Mouse (Mus musculus): Measurements from ENCODE around the gene Phf21a. TPM values are rescaled to one million over a fixed set of nuclear protein-coding genes. Genes with fewer than 3 reads are reported as not detected.

Phf21a gene
- total RNA-seq, 2 experiments from 2014 or later = 54.6 to 82.5 TPM

DNA sequence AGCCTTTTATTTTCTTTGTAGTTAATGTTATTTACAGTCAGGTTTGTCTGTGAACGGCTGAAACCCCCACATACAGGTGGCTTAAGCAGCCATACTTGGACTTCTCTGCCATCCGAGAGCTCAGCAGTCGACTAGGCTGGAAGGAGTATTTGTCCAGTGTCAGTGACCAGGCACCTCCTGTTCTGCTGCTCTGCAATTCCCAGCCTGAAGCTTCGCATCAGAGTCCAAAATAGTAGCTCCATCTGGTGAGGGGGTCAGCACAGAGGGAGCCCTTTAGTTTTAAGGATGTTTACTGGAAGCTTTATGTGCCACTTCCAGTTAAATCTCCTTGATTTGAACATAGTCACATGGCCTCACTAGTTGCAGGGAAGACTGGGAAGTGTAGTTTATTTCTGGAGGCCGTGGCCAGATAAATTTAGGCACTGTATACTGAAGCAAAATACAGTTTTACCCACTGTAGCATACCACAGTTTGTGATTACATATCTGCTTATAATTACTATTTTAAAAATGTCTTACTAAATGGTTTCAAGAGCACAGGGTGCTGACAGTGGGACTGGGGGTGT, 141.9 kb downstream of the Phf21a start:
- DNase-seq = no peak

DNA sequence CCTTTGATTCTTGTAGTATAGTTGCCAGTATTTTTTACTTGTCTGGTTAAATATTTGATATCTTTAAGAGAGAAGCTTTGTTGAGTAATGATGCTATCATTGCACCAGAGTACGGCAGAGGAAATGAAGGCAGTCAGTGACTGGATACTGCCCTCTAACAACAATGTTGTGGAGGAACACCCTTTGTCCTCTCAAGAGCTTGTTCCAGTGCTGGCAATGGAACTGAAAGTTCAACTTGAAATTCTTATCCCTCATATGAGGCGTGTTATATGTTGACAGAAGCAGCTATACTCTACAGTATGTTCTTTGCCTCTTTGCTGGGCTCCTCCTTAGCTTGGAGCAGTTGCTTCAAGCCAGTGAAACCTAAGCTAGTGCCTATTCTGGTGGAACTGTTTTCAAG, 147.4 kb downstream of the Phf21a start:
- no peak for DNase-seq

DNA sequence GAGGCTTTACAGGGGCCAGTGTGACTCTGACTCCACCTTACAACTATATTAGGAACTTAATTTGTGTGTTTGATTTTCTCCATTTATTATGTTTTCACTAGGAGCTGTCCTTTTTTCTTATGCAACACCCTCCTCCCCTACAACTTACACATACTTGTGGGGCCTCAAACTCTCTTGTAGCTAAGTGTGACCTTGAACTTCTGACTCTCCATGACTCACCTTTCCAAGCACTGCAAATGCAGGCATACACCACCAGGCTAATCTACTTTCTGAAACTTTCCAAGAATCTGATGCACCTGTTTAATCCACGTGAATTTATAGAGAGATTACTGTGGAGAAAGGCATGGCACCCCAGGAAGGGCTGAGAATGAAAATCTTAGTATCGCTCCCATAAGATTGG, 147.9 kb downstream of the Phf21a start:
- no peak for DNase-seq

DNA sequence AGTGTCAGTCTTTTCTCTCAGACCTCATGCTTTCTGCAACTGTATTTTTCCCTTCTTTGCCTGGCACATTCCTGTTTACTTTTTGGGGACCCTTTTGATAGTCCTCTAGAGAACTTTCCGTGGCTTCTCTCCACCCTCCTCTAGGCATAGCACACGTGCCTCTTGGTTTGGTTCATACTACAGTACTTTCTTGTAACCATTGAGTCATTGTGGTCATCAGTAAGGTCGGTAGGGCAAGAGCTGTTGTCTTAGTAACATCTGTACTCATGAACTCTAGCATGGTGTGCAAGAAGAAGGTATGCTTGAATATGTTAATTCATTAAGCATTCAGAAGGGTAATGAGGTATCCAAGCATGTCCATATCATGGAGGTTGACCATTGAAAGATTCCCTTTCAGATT, 148.4 kb downstream of the Phf21a start:
- DNase-seq = no peak

DNA sequence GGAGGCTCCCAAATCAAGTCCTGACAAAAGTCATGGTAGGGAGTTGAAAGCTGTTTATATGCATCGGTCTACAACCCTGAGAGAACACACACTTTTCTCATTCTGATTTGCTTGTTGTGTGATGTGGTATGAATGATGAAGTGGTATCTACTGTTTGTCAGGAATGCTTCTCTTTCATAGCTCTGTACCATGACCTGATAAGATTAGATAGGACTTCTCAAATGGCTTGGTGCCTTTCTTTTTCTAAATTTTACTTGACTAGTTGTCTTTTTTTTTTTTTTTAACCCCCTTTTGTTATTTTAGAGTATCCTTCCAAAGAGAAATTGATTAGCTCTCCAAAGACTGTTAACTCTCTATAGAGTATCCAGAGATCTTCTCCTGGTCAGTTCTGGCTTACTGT, 153.2 kb downstream of the Phf21a start:
- no peak for DNase-seq

DNA sequence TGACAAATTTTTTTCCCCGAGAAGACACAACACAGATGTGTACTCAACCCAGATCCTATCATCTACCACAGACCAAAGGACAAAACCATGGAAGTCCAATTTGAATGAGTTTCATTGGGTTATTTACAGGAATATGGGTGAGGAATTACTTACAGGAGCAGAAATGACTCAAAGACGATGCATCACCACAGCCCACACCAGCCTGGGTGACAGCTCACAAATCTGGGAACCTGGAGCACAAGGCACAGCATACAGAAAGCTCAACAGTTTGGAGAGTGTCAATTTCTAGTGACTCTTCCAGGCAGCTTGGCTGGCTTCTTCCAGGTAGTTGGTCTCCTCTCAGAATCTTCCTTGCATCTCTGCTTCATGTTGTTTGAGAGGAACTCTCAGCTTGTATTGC, 154.8 kb downstream of the Phf21a start:
- DNase-seq = no peak

DNA sequence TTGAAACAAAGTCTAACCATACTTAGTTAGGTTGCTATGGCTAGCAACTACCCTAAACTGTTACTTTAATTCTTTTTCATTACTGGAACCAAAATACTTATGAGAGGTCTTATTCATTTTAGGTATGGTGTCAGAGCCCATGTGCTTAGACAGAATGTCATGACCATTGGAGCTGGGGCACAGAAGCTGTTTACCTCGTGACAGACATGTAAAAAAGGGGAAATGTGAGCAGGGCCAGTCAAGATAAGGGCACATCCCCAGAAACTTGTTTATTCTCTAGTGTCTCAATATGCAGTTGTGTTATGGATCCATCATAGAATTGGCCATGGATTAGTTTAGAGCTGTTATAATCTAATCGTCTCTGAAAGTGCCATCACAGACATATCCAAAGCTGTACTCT, 157.6 kb downstream of the Phf21a start:
- no peak for DNase-seq

DNA sequence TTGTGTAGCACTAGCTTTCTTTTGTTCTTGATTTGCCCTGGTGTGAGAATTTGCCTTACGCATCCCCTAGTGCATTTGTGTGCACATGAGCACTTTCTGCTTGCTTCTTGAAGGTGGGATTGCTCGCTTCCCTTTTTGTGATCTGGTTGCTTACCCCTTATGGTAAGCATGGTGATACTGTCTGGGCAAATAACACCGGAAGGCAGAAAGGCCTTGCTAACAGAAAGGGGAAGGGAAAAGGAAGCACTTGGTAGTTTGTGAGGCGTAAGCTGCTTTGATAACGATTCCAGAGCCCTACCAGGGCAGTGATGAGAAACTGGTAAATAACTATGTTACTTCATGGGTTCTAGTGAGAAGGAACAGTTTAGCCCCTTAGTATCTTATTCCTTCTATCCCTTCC, 160.9 kb downstream of the Phf21a start:
- DNase-seq = no peak

DNA sequence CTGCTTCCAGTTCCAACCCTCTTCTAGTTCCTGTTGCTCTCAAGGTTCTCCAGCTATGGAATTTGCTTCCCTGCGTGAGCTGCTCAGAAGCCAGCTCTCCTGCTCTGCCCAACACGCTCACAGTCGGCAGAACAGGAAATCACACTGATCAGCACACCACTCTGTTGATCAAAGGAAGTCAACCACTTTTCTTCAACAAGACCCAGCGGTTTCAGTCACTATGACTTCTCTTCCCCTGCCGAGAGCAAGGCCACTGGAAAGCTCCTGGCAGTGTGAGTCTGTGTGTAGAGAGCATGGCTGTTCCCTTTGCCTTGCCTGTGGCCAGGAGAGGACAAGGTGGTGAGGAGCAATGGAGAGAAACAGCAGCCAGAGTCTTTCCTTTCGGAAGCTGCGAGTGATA, 163.2 kb downstream of the Phf21a start:
- DNase-seq = no peak

DNA sequence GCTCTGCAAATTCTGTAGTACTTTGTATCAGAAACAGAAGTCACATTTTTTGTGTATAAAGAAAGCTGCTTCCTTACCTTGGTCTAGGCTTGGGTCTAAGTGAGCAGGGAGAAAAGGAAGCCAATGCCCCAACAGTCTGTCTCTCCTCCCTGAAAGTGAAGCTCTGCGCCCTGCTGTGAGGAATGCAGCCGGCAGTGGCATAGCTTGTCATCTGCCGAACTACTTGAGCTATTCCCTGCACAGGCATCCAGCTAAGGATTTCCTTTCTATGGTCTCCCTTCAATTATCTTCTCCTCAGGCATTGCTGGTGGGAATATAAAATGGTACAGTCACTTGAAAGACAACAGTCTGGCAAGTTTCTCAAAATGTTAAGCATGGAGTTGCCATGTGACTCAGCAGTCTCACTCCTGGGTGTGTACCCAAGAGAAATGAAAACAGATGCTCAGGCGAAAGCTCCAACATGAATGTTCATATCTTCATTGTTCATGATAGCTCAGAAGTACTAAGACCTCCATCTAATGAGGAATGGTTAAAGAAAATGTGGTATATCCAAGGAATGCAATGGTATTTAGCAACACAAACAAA, 164.5 kb downstream of the Phf21a start:
- no peak for DNase-seq

DNA sequence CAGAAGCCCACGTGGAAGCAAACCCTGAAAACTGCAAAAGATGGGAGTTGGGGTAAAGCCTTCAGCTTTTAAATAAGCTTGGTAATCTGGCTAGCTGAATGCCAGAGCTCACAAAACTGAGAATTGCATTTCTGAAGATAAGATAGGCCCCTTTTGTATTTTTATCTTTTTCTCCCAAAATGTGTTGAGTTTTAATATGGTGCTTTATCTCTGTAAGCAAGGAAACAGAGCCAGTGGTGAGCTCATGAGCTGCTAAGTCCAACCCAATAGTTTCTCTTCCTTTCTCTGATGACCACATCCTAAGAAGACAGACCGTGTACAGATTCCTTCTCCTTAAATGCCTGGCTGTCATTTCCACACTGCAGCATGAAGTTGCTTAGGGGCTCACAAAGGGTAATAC, 167.0 kb downstream of the Phf21a start:
- DNase-seq = no peak

DNA sequence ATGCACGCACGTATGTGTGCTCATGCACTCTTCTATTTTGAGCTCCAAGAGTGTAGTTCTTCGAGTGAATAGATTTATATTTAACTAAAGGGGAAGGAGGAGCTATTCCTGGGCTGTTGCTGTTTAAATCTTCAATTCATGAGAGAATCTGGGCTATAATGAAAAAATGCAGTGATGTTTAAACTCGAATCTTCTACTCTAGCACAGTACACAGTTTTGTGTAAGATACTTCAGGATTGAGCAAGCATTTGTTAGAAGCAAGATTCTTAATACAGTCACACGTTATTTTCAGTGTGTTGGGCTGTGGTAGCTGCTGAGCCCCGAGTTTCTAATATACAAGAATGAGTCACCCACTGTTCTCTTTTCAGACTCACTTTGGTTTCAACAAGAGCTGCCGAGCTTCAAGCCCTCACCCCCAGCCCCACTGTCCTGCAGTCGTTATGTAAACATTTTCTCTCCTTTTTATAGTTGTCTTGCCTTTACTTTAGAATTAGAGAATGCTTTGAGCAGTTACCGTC, 173.2 kb downstream of the Phf21a start:
- DNase-seq = no peak

DNA sequence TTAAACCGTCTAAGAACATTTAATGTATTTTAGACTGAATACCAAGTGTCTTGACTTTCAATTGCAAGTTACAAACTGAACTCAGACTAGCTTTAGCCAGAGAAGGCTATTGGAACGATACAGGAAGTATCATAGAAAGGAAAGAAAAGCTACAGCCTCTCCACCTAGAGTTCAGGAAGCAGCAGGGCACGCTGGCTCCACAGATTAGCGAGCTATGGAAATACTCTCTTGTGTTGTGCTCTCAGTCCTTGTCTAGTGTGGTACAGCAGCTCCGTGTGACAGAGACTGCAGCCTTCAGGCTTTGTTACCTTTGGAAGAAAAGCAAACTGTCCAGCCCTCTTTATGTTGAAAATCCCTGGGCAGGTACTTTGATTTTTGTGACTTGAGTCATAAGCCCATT, 176.3 kb downstream of the Phf21a start:
- DNase-seq = no peak

DNA sequence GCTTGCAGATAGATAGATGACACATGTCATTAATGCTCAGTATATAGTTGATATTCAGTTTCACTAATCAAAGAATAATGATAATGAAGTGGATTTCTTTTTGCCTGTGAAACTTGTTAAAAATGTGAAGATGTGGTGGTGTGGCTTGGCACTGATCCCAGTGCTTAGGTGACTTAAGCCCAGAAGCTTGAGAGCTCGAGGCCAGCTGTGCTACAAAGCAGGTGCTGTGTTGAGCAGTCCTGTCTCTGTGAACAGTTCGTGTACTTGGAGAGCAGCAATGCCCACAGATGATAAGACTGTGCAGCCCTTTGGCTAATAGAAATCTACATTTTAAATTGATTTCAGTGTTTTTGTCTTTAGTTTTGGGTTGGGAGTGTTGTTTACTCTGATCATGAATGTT, 179.6 kb downstream of the Phf21a start:
- DNase-seq = no peak

DNA sequence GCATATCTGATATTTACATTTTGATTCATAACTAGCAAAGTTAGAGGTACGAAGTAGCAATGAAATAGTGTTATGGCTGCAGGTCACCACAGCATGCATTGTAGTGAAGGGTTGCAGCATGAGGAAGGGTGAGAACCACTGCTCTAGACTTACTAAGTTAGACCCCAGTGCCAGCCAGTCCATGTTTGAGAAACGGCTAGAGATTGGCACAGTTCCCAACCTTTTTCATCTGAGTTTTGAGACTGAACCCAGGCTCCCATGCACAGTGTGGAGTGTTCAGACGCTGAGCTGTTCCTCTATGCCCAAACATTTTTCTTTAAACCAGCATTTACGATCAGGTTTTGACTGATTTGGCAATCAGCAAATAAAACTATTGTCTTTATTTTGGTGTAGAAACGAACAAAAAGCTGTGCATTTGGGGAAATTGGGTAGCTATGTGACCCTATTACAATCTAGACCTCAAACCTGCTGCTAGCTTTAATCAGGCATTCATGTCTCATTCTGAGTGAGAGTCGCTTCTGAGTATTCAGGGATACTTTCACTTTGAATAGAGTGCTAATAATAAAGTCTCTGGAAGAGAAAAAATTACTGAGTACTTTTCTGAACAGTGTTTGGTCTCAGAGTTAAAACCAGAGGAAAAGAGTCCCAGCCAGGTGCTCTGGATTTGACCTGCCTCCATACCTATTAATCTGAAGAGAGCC, 180.3 kb downstream of the Phf21a start:
- no peak for DNase-seq

DNA sequence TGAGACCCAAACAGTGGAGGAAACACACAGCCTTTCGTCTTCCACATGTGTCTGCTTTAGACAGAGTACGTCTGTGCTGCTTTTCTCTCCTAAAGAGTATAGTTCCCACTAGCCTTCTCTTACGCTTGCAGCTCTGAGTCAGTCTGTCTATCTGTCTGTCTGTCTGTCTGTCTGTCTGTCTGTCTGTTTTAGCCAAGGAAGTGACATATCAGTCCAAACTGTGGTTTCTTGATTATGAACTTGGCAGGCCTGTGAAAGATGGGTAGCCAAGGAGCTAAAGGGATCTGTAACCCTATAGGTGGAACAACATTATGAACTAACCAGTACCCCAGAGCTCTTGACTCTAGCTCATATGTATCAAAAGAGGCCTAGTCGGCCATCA, 180.9 kb downstream of the Phf21a start:
- DNase-seq = no peak

DNA sequence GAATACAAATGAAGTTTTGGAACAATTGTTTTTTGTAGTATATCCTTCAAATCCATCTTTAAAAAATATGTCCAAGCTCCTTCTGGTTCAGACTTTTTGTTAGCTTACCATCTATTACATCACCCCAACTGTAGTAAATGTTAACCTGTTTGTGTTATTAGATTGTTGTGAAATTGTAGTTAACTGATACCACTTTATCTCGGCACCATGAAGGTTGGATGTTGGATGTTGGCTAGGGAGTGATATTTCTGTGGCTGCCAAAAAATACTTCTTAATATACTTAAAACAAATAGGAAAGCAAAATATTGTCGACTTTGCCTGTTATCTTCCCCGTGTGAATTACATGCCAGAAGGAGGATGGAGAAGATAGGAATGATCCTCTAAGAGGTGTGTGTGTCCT, 184.9 kb downstream of the Phf21a start:
- no peak for DNase-seq

DNA sequence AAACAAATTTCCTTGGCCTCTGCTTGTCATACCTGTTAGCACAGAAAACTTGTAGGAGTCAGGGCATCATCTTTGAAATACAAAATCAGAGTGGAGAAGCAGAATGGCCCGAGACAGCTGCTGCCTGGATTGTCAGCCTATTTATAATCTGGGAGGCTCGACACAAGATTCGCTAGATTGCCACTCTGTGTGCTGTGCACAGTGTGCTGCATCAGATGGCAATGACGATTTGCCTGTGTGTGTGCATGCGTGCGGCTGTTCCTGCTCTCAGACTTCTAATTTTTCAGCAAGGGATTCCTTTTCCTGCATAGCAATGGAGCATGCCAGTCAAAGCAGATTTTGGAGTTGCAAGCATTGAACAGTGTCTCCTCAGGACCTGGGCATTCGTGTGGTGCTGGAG, 185.7 kb downstream of the Phf21a start:
- no peak for DNase-seq

DNA sequence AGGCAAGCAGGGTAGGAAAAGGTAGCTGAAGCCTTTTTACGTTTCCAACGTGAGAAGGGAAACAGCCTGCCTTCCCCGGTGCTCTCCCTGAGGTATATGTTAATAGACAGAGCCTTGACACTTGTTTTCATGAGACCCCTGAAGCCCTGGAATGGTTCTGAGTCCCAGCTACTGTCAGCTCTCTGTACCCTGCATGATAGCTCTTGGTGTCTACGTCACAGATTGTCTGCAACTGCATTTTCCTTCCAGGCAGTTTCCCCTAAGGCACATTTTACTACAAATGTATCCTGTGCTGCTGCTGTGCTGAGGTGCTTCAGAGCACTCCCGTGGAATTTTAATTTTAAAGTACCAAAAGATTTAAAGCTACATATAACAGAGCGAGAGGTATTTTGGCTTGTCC, 186.5 kb downstream of the Phf21a start:
- DNase-seq = no peak

DNA sequence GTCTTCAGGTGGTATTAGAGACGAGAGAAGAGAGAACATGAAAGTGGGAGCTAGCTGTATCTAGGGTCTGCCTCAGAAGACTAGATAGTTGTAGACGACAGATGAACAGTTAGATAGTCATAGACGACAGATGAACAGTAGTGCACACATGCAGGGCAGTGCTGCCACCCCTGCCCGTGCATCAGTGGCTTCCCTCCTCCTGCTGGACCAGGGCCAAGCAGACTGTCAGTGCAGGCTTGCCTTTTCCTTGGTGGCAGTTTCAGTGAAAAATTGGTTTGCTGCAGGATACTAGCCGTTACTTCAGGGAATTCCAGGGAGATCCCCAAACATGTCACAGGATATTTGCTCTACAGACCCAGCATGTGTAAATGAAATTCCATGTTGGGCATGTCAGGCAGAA, 192.7 kb downstream of the Phf21a start:
- peak; percentile 57 for DNase-seq

DNA sequence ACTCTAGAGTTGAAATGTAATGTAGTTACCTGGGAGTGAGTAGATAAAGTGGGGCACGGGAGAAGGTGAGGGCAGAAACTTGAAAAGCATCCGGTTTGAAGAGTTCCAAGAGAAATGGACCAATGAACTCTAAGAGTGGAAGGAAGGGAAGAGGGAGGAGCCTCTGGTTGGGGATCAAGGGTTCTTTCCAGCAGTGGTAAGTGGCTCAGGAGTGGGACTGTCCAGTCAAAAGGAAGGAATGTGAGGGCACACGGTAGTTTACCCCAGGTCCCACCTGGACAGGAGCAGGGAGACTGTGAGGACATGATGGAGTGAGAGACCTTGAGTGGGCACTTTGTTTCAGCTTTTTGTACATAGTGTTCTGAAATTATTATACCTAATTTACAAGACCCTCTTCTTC, 196.4 kb downstream of the Phf21a start:
- no peak for DNase-seq

DNA sequence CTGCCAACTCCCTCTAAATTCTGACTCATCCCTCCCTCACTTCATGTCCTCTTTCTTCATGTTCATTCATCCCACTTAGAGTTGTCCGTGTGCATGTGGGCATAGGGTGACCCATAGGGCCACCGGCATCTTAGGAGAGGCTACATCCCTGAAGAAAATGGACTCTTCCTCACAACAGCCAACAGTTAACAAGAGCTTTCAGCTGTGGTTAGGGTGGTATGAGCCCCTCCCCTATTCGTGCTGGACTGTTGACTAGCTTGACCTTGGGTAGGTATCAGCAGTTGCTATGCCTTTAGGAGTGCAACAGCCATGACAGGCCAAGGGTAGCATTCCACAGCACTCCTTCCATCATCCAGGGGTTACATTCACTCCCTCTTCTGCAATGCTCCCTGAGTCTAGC, 198.6 kb downstream of the Phf21a start:
- peak; percentile 12 for DNase-seq

DNA sequence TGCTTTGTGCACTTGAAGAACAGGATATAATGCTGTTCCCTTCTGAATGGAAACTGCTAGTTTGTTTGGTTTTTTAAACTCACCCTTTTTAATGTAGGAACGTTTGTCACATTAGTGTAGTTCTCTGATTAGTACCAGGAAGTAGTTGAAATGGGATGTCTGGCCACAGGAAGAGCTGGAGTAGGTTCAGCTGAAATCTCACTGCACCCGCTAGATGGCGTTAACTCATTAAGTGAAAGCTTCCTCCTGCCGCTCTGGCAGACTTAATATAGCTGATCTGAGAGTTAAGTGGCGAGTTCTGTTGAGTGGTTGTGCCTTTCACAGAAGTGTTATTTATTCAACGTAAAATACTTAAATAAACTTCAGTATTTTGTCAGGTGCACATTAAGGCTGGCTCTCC, 203.5 kb downstream of the Phf21a start:
- peak; percentile 84 for DNase-seq

DNA sequence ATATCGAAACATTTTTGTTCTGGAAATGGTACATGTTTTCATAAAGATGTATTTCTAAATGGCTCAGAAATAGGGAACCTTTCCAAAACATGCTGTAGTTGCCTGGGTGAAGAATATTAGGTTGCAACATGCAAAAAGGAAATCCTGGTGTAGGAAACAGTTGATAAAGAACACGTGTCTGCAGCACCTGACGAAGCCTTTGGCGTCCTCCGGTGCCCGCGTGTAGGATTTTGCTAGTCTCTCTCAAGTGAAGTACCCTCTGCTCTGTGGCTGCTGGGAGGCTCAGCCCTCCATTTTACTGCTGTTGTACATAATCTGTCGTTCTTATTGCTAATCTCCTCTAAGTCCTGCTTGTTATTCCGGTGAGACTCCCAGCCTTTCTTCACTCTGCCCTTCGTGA, 207.0 kb downstream of the Phf21a start:
- no peak for DNase-seq

Measured in adrenal gland, postnatal 10 days (tissue).